Mouse (Mus musculus) heart, embryonic 14.5 days (tissue): ENCODE measurements around the gene 2410004P03Rik. TPM values are rescaled to one million over a fixed set of nuclear protein-coding genes. Genes with fewer than 3 reads are reported as not detected.

Experiments used
- ATAC-seq: fragments of 200-750 bp; cut with Nextera tagmentation; 2 replicates; pipeline ENCODE4 v1.8.0; 2017; ENCODE audit warnings: low read depth, moderate TSS enrichment; ENCODE audit not compliant: insufficient number of reproducible peaks, insufficient read depth, low FRiP score
- H3K27ac ChIP-seq, 2 experiments: fragments of 200-500 bp in 1 of 2; fragments of 300-500 bp in 1 of 2; sonication (generic) in 1 of 2; replicated peaks in 1 of 2; 2 replicates each; pipeline ENCODE4 v1.5.1; 2012 to 2014; ENCODE audit warnings: low read depth in 2 of 2, low read length in 2 of 2, control low read depth in 1 of 2, mild to moderate bottlenecking in 1 of 2, mixed read lengths in 1 of 2; ENCODE audit not compliant: control insufficient read depth in 1 of 2, insufficient read depth in 1 of 2
- H3K27me3 ChIP-seq: fragments of 300-500 bp; sonication (generic); 2 replicates; pipeline ENCODE4 v1.6.1; 2014; ENCODE audit warnings: mild to moderate bottlenecking, low read length, control low read depth; ENCODE audit not compliant: control insufficient read depth, insufficient read depth
- H3K36me3 ChIP-seq: fragments of 300-500 bp; sonication (generic); 2 replicates; pipeline ENCODE4 v1.6.1; 2014; ENCODE audit warnings: mild to moderate bottlenecking, control low read depth, low read length, mixed read lengths; ENCODE audit not compliant: control insufficient read depth, insufficient read depth
- H3K4me1 ChIP-seq, 2 experiments: fragments of 200-500 bp in 1 of 2; fragments of 300-500 bp in 1 of 2; sonication (generic) in 1 of 2; 2 replicates each; pipeline ENCODE4 v1.6.1; 2012 to 2014; ENCODE audit warnings: low read length in 2 of 2, control low read depth in 1 of 2, mixed read lengths in 1 of 2; ENCODE audit not compliant: control insufficient read depth in 2 of 2, insufficient read depth in 2 of 2
- H3K4me2 ChIP-seq: fragments of 300-500 bp; sonication (generic); 2 replicates; pipeline ENCODE4 v1.6.1; 2014; ENCODE audit warnings: mild to moderate bottlenecking, low read length
- H3K4me3 ChIP-seq, 2 experiments: fragments of 200-500 bp in 1 of 2; fragments of 300-500 bp in 1 of 2; sonication (generic) in 1 of 2; 2 replicates each; pipeline ENCODE4 v1.5.1; 2012 to 2014; ENCODE audit warnings: low read length in 2 of 2, mild to moderate bottlenecking in 2 of 2, control low read depth in 1 of 2, low read depth in 1 of 2, moderate library complexity in 1 of 2; ENCODE audit not compliant: control insufficient read depth in 1 of 2, insufficient read depth in 1 of 2
- H3K9ac ChIP-seq: fragments of 300-500 bp; sonication (generic); 2 replicates; pipeline ENCODE4 v1.6.1; 2014; ENCODE audit warnings: mild to moderate bottlenecking, low read length
- H3K9me3 ChIP-seq: fragments of 300-500 bp; sonication (generic); 2 replicates; pipeline ENCODE4 v1.6.1; 2016; ENCODE audit warnings: low read length, control low read depth; ENCODE audit not compliant: control insufficient read depth
- WGBS: fragments of 180-500 bp; shearing (Covaris S2); extraction: QIAGEN DNeasy Blood & Tissue Kit; methylation state at CpG from one replicate; pipeline ENCODE4 v1.1.7; 2014; 5-methylcytosine and 5-hydroxymethylcytosine counted together
- polyA plus RNA-seq: library from polyadenylated mRNA; unstranded; fragments of >200 nt; fragmentation: Nextera tagmentation; extraction: Ambion mirVana; gene quantifications from 2 replicates; pipeline ENCODE4 v1.2.1, GENCODE M21; 2014

2410004P03Rik gene
- polyA plus RNA-seq, 1 experiment from 2014 or later = not detected

- 1% methylated on average over 57 of the region's 57 CpGs for WGBS
- Histone ChIP-seq H3K4me2 (peak within 1 kb of the TSS; percentile 89), H3K4me1 (peaks cover 4 to 15% of the 10 kb centered on the region in 2 experiments; a peak in 3 of 4 replicates), H3K9ac (peak within 1 kb of the TSS; percentile 65), H3K36me3 (peaks cover 8% of the 10 kb centered on the region; the same call in 1 of the 2 replicates), H3K27me3 (no peaks in the 10 kb centered on the region), H3K27ac (no peak within 1 kb of the TSS), H3K9me3 (no peaks in the 10 kb centered on the region), H3K4me3 (peak within 1 kb of the TSS; percentile 54 to 59)
- ATAC-seq = peak; percentile 86
Measured at GRCm38 (mm10) chr12:16999739-17000497, 11.6 kb downstream of the 2410004P03Rik start, which contains the start of gene Pqlc3. Gene Pqlc3 (minus strand): TSS chr12:17000408.

- Histone ChIP-seq H3K4me3 (peak overlapping the region; percentile 54 to 59), H3K4me1 (peaks cover 7 to 19% of the 10 kb centered on the region in 2 experiments; a peak in 3 of 4 replicates), H3K27ac (no peak overlapping the region), H3K9ac (peak overlapping the region; percentile 65), H3K36me3 (peaks cover 8% of the 10 kb centered on the region; the same call in 1 of the 2 replicates), H3K4me2 (peak overlapping the region; percentile 89), H3K9me3 (no peaks in the 10 kb centered on the region), H3K27me3 (no peaks in the 10 kb centered on the region)
- no peak for ATAC-seq
- WGBS = 4% methylated on average over 10 of the region's 10 CpGs
Measured at GRCm38 (mm10) chr12:16999146-16999545, 12.4 kb downstream of the 2410004P03Rik start.

- no peak overlapping the region for H3K27ac ChIP-seq
- ATAC-seq = no peak
Measured at GRCm38 (mm10) chr12:16996886-16997462, 14.6 kb downstream of the 2410004P03Rik start.

DNA sequence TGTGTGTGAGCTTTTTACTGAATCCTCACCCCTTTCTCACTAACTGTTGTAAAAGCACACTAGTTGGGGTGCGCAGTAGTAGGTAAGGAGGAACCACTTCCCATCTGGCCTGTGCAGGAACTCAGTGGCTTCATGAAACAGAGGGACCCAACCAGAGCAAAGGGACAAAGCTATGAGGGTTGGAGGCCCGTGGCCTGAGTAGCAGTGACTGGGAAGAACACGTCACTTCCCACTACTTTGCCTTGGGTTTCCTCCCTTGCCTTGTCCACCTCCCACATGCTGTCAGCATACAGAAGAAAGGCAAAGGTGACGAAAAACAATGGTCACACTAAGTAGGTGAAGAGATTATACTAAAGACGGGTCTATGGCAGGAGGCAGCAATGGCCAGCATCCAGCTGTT lies 15.2 kb downstream of the 2410004P03Rik start:
- no peak overlapping the region for H3K4me2 ChIP-seq
- no peak overlapping the region for H3K9ac ChIP-seq
- H3K4me3 ChIP-seq = no peak overlapping the region
- H3K36me3 ChIP-seq = peaks cover 29% of the 10 kb centered on the region
- 70% methylated on average over 5 of the region's 5 CpGs for WGBS
- no peak for ATAC-seq
- H3K9me3 ChIP-seq = no peaks in the 10 kb centered on the region
- H3K27ac ChIP-seq = no peak overlapping the region
- H3K27me3 ChIP-seq = no peaks in the 10 kb centered on the region
- peaks cover 7 to 19% of the 10 kb centered on the region in 2 experiments; a peak in 3 of 4 replicates for H3K4me1 ChIP-seq

More at GRCm38 (mm10) chr12:16996886-16997462, 14.6 kb downstream of the 2410004P03Rik start:
- Histone ChIP-seq H3K9me3 (no peaks in the 10 kb centered on the region), H3K27me3 (no peaks in the 10 kb centered on the region), H3K36me3 (peaks cover 24% of the 10 kb centered on the region), H3K4me2 (no peak overlapping the region), H3K9ac (no peak overlapping the region), H3K4me1 (peaks cover 7 to 19% of the 10 kb centered on the region in 2 experiments; a peak in 3 of 4 replicates), H3K4me3 (no peak overlapping the region)
- WGBS = 83% methylated on average over 5 of the region's 5 CpGs

DNA sequence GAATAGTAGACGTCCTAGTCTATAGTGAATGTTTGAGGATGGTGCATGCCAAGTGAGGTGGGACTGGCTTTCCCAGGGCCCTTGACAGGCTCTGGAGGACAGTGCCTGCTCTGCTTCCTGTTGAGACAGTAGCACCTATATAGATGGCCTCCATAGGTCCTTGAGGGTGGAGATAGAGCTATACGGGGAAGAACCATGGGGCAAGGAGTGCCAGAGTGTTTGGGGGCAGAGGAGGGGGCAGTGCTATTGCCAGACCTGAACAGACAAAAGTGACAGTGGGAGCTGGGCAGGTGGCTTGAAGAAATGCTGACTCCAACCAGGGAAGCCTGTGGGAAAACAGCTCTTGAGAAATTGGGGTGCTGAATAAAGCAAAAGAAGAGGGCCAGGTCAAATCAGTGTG lies 17.2 kb downstream of the 2410004P03Rik start:
- H3K4me2 ChIP-seq = no peak overlapping the region
- no peak for ATAC-seq
- H3K36me3 ChIP-seq = peaks cover 40% of the 10 kb centered on the region
- H3K27ac ChIP-seq = no peak overlapping the region
- H3K27me3 ChIP-seq = no peaks in the 10 kb centered on the region
- 79% methylated on average over 2 of the region's 2 CpGs for WGBS
- peaks cover 6 to 15% of the 10 kb centered on the region in 2 experiments; a peak in 3 of 4 replicates for H3K4me1 ChIP-seq
- H3K4me3 ChIP-seq = no peak overlapping the region
- no peaks in the 10 kb centered on the region for H3K9me3 ChIP-seq
- no peak overlapping the region for H3K9ac ChIP-seq

DNA sequence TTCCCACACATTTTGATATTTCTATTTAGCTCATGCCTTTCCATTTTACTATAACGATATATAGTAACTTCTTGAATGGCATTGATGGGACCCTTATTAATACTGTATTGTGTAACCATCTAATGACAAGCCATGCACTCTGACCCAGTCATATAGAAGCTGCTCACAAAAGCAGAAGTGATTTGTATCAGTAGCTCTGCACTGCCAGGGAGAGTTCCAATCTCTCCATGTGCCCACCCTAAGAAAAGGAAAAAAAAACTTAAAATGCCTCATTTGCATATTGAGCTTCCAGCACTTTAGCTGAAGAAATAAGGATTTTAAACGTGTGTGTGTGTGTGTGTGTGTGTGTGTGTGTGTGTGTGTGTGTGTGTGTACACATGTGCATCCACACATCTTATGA lies 19.2 kb downstream of the 2410004P03Rik start:
- H3K4me3 ChIP-seq = no peak overlapping the region
- no peaks in the 10 kb centered on the region for H3K9me3 ChIP-seq
- H3K36me3 ChIP-seq = peaks cover 49% of the 10 kb centered on the region
- H3K4me1 ChIP-seq = peaks cover 3 to 5% of the 10 kb centered on the region in 2 experiments; a peak in 2 of 4 replicates
- 89% methylated on average over 2 of the region's 2 CpGs for WGBS
- no peak overlapping the region for H3K4me2 ChIP-seq
- ATAC-seq = no peak
- H3K9ac ChIP-seq = no peak overlapping the region
- no peaks in the 10 kb centered on the region for H3K27me3 ChIP-seq
- H3K27ac ChIP-seq = no peak overlapping the region

DNA sequence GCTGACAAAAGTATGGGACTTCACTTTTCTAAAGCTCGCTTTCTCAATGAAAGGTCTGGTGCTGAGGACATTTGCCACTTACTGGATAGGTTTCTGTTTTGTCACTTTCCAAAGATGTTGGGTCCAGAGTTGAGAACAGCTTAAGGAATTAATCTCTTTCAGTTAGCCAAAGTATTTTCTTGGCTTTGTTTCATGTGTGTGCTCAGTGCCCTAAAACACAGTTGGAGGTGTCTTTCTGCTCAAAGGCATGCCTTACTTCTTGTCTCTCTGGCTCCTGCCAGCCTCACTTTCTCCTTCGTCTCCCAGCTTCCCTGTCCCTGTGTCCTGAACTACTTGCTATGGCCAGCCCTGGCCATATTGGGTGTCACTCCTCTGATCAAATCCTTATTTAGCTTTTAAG lies 20.2 kb downstream of the 2410004P03Rik start:
- 88% methylated on average over 2 of the region's 2 CpGs for WGBS
- H3K9me3 ChIP-seq = no peaks in the 10 kb centered on the region
- no peak overlapping the region for H3K4me2 ChIP-seq
- no peak overlapping the region for H3K27ac ChIP-seq
- no peaks in the 10 kb centered on the region for H3K27me3 ChIP-seq
- H3K4me3 ChIP-seq = no peak overlapping the region
- peaks cover 54% of the 10 kb centered on the region for H3K36me3 ChIP-seq
- ATAC-seq = no peak
- H3K9ac ChIP-seq = no peak overlapping the region
- H3K4me1 ChIP-seq = peaks cover 3 to 5% of the 10 kb centered on the region in 2 experiments; a peak in 2 of 4 replicates
